Mouse (Mus musculus) forebrain, embryonic 10.5 days (tissue): ENCODE results near the gene Ticrr. TPM values are rescaled to one million over a fixed set of nuclear protein-coding genes. Genes with fewer than 3 reads are reported as not detected.

ENCODE experiments used
- DNase-seq: peaks from one replicate; pipeline ENCODE4 v3.0.0-alpha.2; 2017; ENCODE audit warnings: low spot score; ENCODE audit errors: extremely low spot score
- H3K27ac ChIP-seq: fragments of 300-500 bp; sonication (generic); 2 replicates; pipeline ENCODE4 v1.5.1; 2016; ENCODE audit warnings: mild to moderate bottlenecking
- H3K27me3 ChIP-seq: fragments of 300-500 bp; sonication (generic); 2 replicates; pipeline ENCODE4 v1.6.1; 2016; ENCODE audit warnings: mild to moderate bottlenecking; ENCODE audit not compliant: poor library complexity, severe bottlenecking
- H3K36me3 ChIP-seq: fragments of 300-500 bp; sonication (generic); replicated peaks from 2 replicates; pipeline ENCODE4 v1.6.1; 2016; ENCODE audit warnings: mild to moderate bottlenecking, moderate library complexity
- H3K4me1 ChIP-seq: fragments of 300-500 bp; sonication (generic); 2 replicates; pipeline ENCODE4 v1.6.1; 2016
- H3K4me3 ChIP-seq: fragments of 300-500 bp; sonication (generic); 2 replicates; pipeline ENCODE4 v1.5.1; 2016; ENCODE audit warnings: mild to moderate bottlenecking, moderate library complexity
- H3K9me3 ChIP-seq: fragments of 300-500 bp; sonication (generic); 2 replicates; pipeline ENCODE4 v1.6.1; 2016; ENCODE audit warnings: mild to moderate bottlenecking, moderate library complexity
- WGBS: fragments of 180-500 bp; shearing (Covaris S2); methylation state at CpG from one replicate; pipeline ENCODE4 v1.1.7; 2016; 5-methylcytosine and 5-hydroxymethylcytosine counted together
- polyA plus RNA-seq: library from polyadenylated mRNA; unstranded; fragments of >200 nt; fragmentation: Nextera tagmentation; extraction: Ambion mirVana; gene quantifications from 2 replicates; pipeline ENCODE4 v1.2.1, GENCODE M21; 2016

The Ticrr gene
- polyA plus RNA-seq: 18.0 and 18.2 TPM in 2 replicates

DNA sequence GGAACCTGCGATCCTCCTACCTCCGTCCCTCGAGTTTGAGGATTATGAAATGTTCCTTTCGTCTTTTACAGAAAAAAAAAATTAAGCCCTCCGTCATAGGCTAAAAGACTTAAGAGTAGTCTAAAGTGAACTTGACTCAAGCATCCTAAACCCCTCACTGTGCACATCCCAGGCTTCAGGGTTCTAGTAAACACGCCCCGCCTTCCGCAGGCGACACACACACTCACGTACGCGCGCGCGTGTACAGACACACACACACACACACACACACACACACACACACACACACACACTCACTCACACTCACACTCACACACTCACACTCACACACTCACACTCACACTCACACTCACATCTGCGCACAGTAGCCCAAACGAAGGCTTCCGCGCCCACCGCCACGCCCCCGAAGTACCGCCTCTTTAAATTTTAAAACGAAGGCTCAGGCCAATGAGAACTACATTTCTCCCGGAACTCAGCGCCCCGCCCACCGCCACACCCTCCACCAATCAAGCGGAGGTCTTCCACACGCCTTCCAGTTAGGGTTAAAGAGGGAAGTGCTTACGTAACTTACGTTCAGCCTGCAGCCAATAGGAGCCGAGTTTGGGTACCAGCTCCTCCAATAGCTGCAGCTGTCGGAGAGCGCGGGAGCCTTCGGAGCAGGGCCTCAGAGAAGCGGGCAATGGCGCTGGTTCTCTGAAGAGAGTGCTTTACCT lies at the start of gene Ticrr:
Ticrr (plus strand) TSS at position 619 of the 713 bp plus-strand sequence.
- Histone ChIP-seq H3K4me3 (peak within 1 kb of the TSS; percentile 100), H3K9me3 (no peaks in the 10 kb centered on the region), H3K27ac (peak within 1 kb of the TSS; percentile 96), H3K36me3 (peaks cover 25% of the 10 kb centered on the region), H3K27me3 (no peaks in the 10 kb centered on the region), H3K4me1 (peaks cover 44% of the 10 kb centered on the region)
- WGBS: under 1% methylated on average over 39 of the region's 39 CpGs
- peak; percentile 99 for DNase-seq

GRCm38 (mm10) chr7:79611901-79612300 lies 48.1 kb upstream of the Ticrr start:
- no peak overlapping the region for H3K4me3 ChIP-seq
- 78% methylated on average over 9 of the region's 9 CpGs for WGBS
- DNase-seq: no peak
- no peaks in the 10 kb centered on the region for H3K36me3 ChIP-seq
- peaks cover 33% of the 10 kb centered on the region for H3K4me1 ChIP-seq
- no peak overlapping the region for H3K27ac ChIP-seq
- H3K27me3 ChIP-seq: peaks cover 95% of the 10 kb centered on the region
- no peaks in the 10 kb centered on the region for H3K9me3 ChIP-seq

DNA sequence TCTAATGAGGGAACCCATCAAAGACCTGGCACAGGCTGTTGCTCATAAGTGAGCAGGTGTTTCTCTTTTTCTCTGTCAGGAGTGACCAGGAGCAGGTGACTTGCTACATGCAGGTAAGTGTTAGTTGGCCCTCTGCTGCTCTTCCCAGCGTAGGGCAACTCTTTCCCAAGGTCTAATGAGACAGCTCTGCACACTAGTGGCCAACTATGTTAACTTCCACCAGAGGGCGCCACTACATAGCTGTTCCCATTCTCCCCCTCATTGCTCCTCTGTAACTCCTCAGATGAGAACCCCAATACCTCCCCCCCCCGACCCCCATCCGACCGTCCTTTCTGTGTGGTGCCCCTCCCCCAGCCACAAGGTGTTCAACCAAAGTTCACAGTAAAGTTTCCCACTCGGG lies 47.2 kb upstream of the Ticrr start:
- WGBS: 9% methylated on average over 6 of the region's 6 CpGs
- DNase-seq: peak; percentile 43

GRCm38 (mm10) chr7:79613314-79613713 lies 46.7 kb upstream of the Ticrr start:
- no peak for DNase-seq
- Histone ChIP-seq H3K36me3 (no peaks in the 10 kb centered on the region), H3K27me3 (peaks cover 95% of the 10 kb centered on the region), H3K27ac (no peak overlapping the region), H3K9me3 (no peaks in the 10 kb centered on the region), H3K4me3 (no peak overlapping the region), H3K4me1 (peaks cover 28% of the 10 kb centered on the region)
- 64% methylated on average over 11 of the region's 11 CpGs for WGBS

More for the DNA sequence above, 47.2 kb upstream of the Ticrr start:
- Histone ChIP-seq H3K4me3 (no peak overlapping the region), H3K4me1 (peaks cover 31% of the 10 kb centered on the region), H3K27me3 (peaks cover 95% of the 10 kb centered on the region), H3K36me3 (no peaks in the 10 kb centered on the region), H3K27ac (no peak overlapping the region), H3K9me3 (no peaks in the 10 kb centered on the region)

DNA sequence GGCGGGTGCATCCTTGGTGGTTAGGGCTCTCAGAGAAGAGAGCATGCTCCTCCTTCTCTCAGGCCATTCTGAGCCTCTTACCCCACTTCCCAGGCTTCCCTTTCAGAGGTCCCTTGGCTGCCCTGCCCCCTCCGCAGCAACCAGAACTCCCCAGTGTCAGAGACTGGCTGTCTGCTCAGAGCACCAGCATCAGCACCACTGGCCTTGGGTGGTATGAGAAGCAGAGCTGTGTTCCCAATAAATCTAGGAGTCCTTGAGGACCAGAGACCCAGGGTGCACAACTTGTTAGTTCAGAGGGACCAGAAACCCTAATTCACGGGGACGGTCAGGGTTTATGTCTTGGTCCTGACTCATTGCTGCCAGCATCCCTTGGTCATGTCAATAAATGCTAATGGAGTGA lies 45.0 kb upstream of the Ticrr start:
- no peak for DNase-seq
- H3K9me3 ChIP-seq: no peaks in the 10 kb centered on the region
- H3K4me1 ChIP-seq: peaks cover 28% of the 10 kb centered on the region
- no peak overlapping the region for H3K4me3 ChIP-seq
- H3K27me3 ChIP-seq: peaks cover 93% of the 10 kb centered on the region
- WGBS: 76% methylated on average over 4 of the region's 4 CpGs
- H3K27ac ChIP-seq: no peak overlapping the region
- no peaks in the 10 kb centered on the region for H3K36me3 ChIP-seq

DNA sequence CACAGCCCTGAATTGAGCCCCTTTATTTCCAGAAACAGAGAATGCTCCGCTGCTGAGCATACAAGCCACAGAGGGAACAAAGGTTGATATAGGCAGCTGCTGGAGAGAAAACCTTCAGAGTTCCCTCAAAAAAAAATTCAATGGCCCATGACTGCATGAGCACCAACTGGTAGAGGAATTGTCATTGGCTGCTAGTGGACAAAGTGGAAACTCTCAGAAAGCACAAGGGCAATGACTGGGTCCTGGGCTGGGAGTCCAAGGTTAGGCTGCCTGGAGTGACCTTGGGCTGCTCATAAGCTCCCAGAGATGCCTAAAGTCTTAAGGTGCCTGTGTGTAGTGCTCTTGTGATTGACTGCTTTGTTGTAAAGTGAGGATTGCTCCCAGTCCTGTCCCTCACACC lies 44.1 kb upstream of the Ticrr start:
- H3K4me3 ChIP-seq: no peak overlapping the region
- peaks cover 24% of the 10 kb centered on the region for H3K4me1 ChIP-seq
- H3K9me3 ChIP-seq: no peaks in the 10 kb centered on the region
- no peaks in the 10 kb centered on the region for H3K36me3 ChIP-seq
- peaks cover 84% of the 10 kb centered on the region for H3K27me3 ChIP-seq
- DNase-seq: no peak
- no peak overlapping the region for H3K27ac ChIP-seq
- WGBS: 66% methylated on average over 1 of the region's 1 CpGs

- no peak within 1 kb of the TSS for H3K27ac ChIP-seq
- no peaks in the 10 kb centered on the region for H3K9me3 ChIP-seq
- peak within 1 kb of the TSS; percentile 40 for H3K4me3 ChIP-seq
- H3K27me3 ChIP-seq: peaks cover 69% of the 10 kb centered on the region
- DNase-seq: no peak
- peaks cover 13% of the 10 kb centered on the region for H3K4me1 ChIP-seq
- WGBS: 10% methylated on average over 33 of the region's 33 CpGs
- no peaks in the 10 kb centered on the region for H3K36me3 ChIP-seq
These were observed 42.6 kb upstream of the Ticrr start, which contains the start of gene Rhcg for GRCm38 (mm10) chr7:79617418-79617817. TSS of gene Rhcg (minus strand) at chr7:79617657.

- Histone ChIP-seq H3K36me3 (no peaks in the 10 kb centered on the region), H3K9me3 (no peaks in the 10 kb centered on the region), H3K27ac (no peak overlapping the region), H3K27me3 (peaks cover 53% of the 10 kb centered on the region), H3K4me3 (no peak overlapping the region), H3K4me1 (peaks cover 6% of the 10 kb centered on the region)
- WGBS: 68% methylated on average over 4 of the region's 4 CpGs
- no peak for DNase-seq
These were observed 40.5 kb upstream of the Ticrr start for GRCm38 (mm10) chr7:79619493-79619892.

DNA sequence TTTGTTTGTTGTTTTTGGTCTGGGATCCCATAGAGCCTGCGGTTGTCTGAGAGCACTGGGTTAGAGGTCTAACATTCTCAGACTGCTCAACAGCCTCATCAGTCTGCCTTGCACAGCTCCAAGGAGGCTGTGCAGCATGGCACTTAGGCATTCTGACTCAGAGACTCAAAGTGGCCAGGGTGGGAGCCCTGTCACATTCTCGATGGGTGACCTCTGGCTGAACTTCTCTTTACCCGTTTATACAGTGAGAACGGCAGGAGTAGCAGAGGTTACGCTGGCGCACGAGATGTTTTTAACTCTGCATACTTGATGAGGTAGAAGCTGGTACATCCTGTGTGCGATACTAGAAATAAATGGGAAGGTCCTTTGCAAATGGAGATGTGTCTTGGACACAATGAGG lies 36.9 kb upstream of the Ticrr start:
- H3K36me3 ChIP-seq: no peaks in the 10 kb centered on the region
- 89% methylated on average over 8 of the region's 8 CpGs for WGBS
- no peaks in the 10 kb centered on the region for H3K9me3 ChIP-seq
- H3K27ac ChIP-seq: no peak overlapping the region
- no peaks in the 10 kb centered on the region for H3K4me1 ChIP-seq
- no peak for DNase-seq
- H3K4me3 ChIP-seq: no peak overlapping the region
- H3K27me3 ChIP-seq: peaks cover 17% of the 10 kb centered on the region

- no peak for DNase-seq
- H3K4me1 ChIP-seq: no peaks in the 10 kb centered on the region
- no peaks in the 10 kb centered on the region for H3K9me3 ChIP-seq
- 85% methylated on average over 5 of the region's 5 CpGs for WGBS
- no peak overlapping the region for H3K4me3 ChIP-seq
- no peaks in the 10 kb centered on the region for H3K27me3 ChIP-seq
- H3K36me3 ChIP-seq: no peaks in the 10 kb centered on the region
- H3K27ac ChIP-seq: no peak overlapping the region
These were observed 33.8 kb upstream of the Ticrr start for GRCm38 (mm10) chr7:79626170-79626569.

GRCm38 (mm10) chr7:79628271-79628913 lies 31.6 kb upstream of the Ticrr start:
- no peak for DNase-seq
- no peaks in the 10 kb centered on the region for H3K9me3 ChIP-seq
- H3K27ac ChIP-seq: no peak overlapping the region
- peaks cover 15% of the 10 kb centered on the region for H3K27me3 ChIP-seq
- peaks cover 5% of the 10 kb centered on the region; the same call in 1 of the 2 replicates for H3K4me1 ChIP-seq
- H3K36me3 ChIP-seq: no peaks in the 10 kb centered on the region
- no peak overlapping the region for H3K4me3 ChIP-seq
- 77% methylated on average over 4 of the region's 4 CpGs for WGBS

- Histone ChIP-seq H3K9me3 (no peaks in the 10 kb centered on the region), H3K4me1 (peaks cover 5% of the 10 kb centered on the region; the same call in 1 of the 2 replicates), H3K27me3 (peaks cover 15% of the 10 kb centered on the region), H3K4me3 (no peak overlapping the region), H3K27ac (no peak overlapping the region), H3K36me3 (no peaks in the 10 kb centered on the region)
- no peak for DNase-seq
- 26% methylated on average over 13 of the region's 13 CpGs for WGBS
These were observed 28.1 kb upstream of the Ticrr start for GRCm38 (mm10) chr7:79631773-79632348.

GRCm38 (mm10) chr7:79647233-79647632 lies 12.8 kb upstream of the Ticrr start:
- no peak for DNase-seq
- 84% methylated on average over 3 of the region's 3 CpGs for WGBS
- H3K27me3 ChIP-seq: peaks cover 1% of the 10 kb centered on the region; the same call in 1 of the 2 replicates

More at GRCm38 (mm10) chr7:79647233-79647632, 12.8 kb upstream of the Ticrr start:
- Histone ChIP-seq H3K4me3 (no peak overlapping the region), H3K4me1 (0 out of 2 replicates have a peak, but pooled peaks cover 7% of the 10 kb centered on the region), H3K9me3 (no peaks in the 10 kb centered on the region), H3K36me3 (no peaks in the 10 kb centered on the region), H3K27ac (no peak overlapping the region)
